30 mouse cellular contexts compared by ENCODE assay signal in genomic region chr2:91980245-91980644, GRCm38 (mm10). TPM values are rescaled to one million over a fixed set of nuclear protein-coding genes. Genes with fewer than 3 reads are reported as not detected.
DNase-seq lines count a peak whose midpoint lies in the region; ATAC-seq lines count a peak whose summit lies in the region.
"Had no signal": no experiment of that assay in that cellular context is flagged by ENCODE, and none has a peak within 500 bp of the region (broad histone marks: within the 10 kb centered on the region; RNA-seq: fewer than 3 reads in every experiment).

No protein-coding gene starts in this region.

- peaks cover 32% of the 10 kb centered on the region for H3K27me3 ChIP-seq in forebrain, embryonic 12.5 days
- peaks cover 19% of the 10 kb centered on the region for H3K27me3 ChIP-seq in forebrain, embryonic 11.5 days (ENCODE audit: control insufficient read depth, insufficient read depth, low read length)
- H3K27me3 ChIP-seq in hindbrain, embryonic 11.5 days (ENCODE audit: control insufficient read depth, insufficient read depth, low read length) = peaks cover 26% of the 10 kb centered on the region
- peaks cover 35% of the 10 kb centered on the region for H3K27me3 ChIP-seq in hindbrain, embryonic 13.5 days
- peaks cover 20% of the 10 kb centered on the region for H3K27me3 ChIP-seq in neural tube, embryonic 15.5 days (replicated peaks)

- H3K9me3 ChIP-seq in forebrain, embryonic 12.5 days = no peaks in the 10 kb centered on the region
- H3K9me3 ChIP-seq in forebrain, embryonic 11.5 days (ENCODE audit: control insufficient read depth, low read length) = no peaks in the 10 kb centered on the region
- H3K9me3 ChIP-seq in hindbrain, embryonic 11.5 days (ENCODE audit: control insufficient read depth, low read length) = no peaks in the 10 kb centered on the region
- no peaks in the 10 kb centered on the region for H3K9me3 ChIP-seq in hindbrain, embryonic 13.5 days
- H3K9me3 ChIP-seq in neural tube, embryonic 15.5 days (replicated peaks) = no peaks in the 10 kb centered on the region
- H3K9me3 ChIP-seq: heart, embryonic 12.5 days; hindbrain, embryonic 10.5 days; limb, embryonic 13.5 days; lung, embryonic 15.5 days; midbrain, embryonic 12.5 days had no signal

- no peaks in the 10 kb centered on the region for H3K36me3 ChIP-seq in forebrain, embryonic 12.5 days (replicated peaks)
- H3K36me3 ChIP-seq in forebrain, embryonic 11.5 days (ENCODE audit: control insufficient read depth, insufficient read depth, low read length) = no peaks in the 10 kb centered on the region
- H3K36me3 ChIP-seq in hindbrain, embryonic 11.5 days (ENCODE audit: control insufficient read depth, insufficient read depth, low read length) = no peaks in the 10 kb centered on the region
- no peaks in the 10 kb centered on the region for H3K36me3 ChIP-seq in hindbrain, embryonic 13.5 days
- H3K36me3 ChIP-seq in neural tube, embryonic 15.5 days = no peaks in the 10 kb centered on the region
- H3K36me3 ChIP-seq: hindbrain, embryonic 10.5 days; midbrain, embryonic 12.5 days had no signal

- no peak overlapping the region for H3K9ac ChIP-seq in forebrain, embryonic 12.5 days
- no peak overlapping the region for H3K9ac ChIP-seq in forebrain, embryonic 11.5 days (ENCODE audit: low read length)
- H3K9ac ChIP-seq in hindbrain, embryonic 11.5 days (ENCODE audit: low read depth, low read length) = no peak overlapping the region
- H3K9ac ChIP-seq in hindbrain, embryonic 13.5 days = no peak overlapping the region
- no peak overlapping the region for H3K9ac ChIP-seq in neural tube, embryonic 15.5 days (replicated peaks)
- H3K9ac ChIP-seq: limb, embryonic 13.5 days; lung, embryonic 15.5 days; midbrain, embryonic 12.5 days had no signal

- no peak overlapping the region for H3K4me2 ChIP-seq in forebrain, embryonic 12.5 days
- H3K4me2 ChIP-seq in forebrain, embryonic 11.5 days (ENCODE audit: low read depth, low read length, severe bottlenecking) = no peak overlapping the region
- H3K4me2 ChIP-seq in hindbrain, embryonic 11.5 days (replicated peaks; ENCODE audit: low read depth, low read length) = no peak overlapping the region
- no peak overlapping the region for H3K4me2 ChIP-seq in hindbrain, embryonic 13.5 days
- no peak overlapping the region for H3K4me2 ChIP-seq in neural tube, embryonic 15.5 days
- H3K4me2 ChIP-seq: heart, embryonic 12.5 days; limb, embryonic 13.5 days; liver, embryonic 11.5 days; lung, embryonic 15.5 days; midbrain, embryonic 12.5 days had no signal

- no peak for DNase-seq in forebrain, embryonic 11.5 days (ENCODE audit: low spot score)
- DNase-seq in hindbrain, embryonic 11.5 days (ENCODE audit: low spot score) = no peak
- peak; percentile 42 for DNase-seq in neural tube, embryonic 10.5 days (ENCODE audit: extremely low spot score, low spot score)
- no peak for DNase-seq in left cerebral cortex, adult 9 months (ENCODE audit: low spot score in 2 of 2)
- DNase-seq: adrenal gland, postnatal 10 days; cerebellum, adult 8-10 months; cerebellum, postnatal 36 days; gastrocnemius, postnatal 25 days; heart, adult 18-20 months; heart, postnatal 14 days; kidney, adult 9 months; kidney, postnatal 25 days; right cerebral cortex, postnatal 14 days; thymus, postnatal 4 days had no signal

- H3K4me1 ChIP-seq in forebrain, embryonic 12.5 days = peaks cover 53% of the 10 kb centered on the region
- peaks cover 15% of the 10 kb centered on the region for H3K4me1 ChIP-seq in forebrain, embryonic 11.5 days (replicated peaks; ENCODE audit: control insufficient read depth, insufficient read depth, low read length)
- H3K4me1 ChIP-seq in hindbrain, embryonic 11.5 days (replicated peaks; ENCODE audit: control insufficient read depth, insufficient read depth, low read length) = peaks cover 13% of the 10 kb centered on the region
- peaks cover 44% of the 10 kb centered on the region for H3K4me1 ChIP-seq in hindbrain, embryonic 13.5 days (replicated peaks)
- peaks cover 36% of the 10 kb centered on the region for H3K4me1 ChIP-seq in neural tube, embryonic 15.5 days

- no peak for ATAC-seq in forebrain, embryonic 12.5 days (ENCODE audit: low FRiP score)
- no peak for ATAC-seq in forebrain, embryonic 11.5 days (replicated peaks; ENCODE audit: low FRiP score)
- ATAC-seq in hindbrain, embryonic 11.5 days (ENCODE audit: low FRiP score) = peak; percentile 25; the same call in 1 of the 2 replicates
- ATAC-seq in hindbrain, embryonic 13.5 days (ENCODE audit: low FRiP score) = no peak
- ATAC-seq in neural tube, embryonic 15.5 days (ENCODE audit: low FRiP score) = no peak
- ATAC-seq: hindbrain, postnatal 0 days; intestine, postnatal 0 days; Patski had no signal

- 0 out of 2 replicates have a peak overlapping the region, but pooled peaks have one; percentile 13 for H3K27ac ChIP-seq in forebrain, embryonic 12.5 days
- no peak overlapping the region for H3K27ac ChIP-seq in forebrain, embryonic 11.5 days (ENCODE audit: low read depth, low read length)
- no peak overlapping the region for H3K27ac ChIP-seq in hindbrain, embryonic 11.5 days (ENCODE audit: low read depth, low read length)
- H3K27ac ChIP-seq in hindbrain, embryonic 13.5 days = no peak overlapping the region
- no peak overlapping the region for H3K27ac ChIP-seq in neural tube, embryonic 15.5 days (replicated peaks)
- H3K27ac ChIP-seq: hindbrain, postnatal 0 days; limb, embryonic 13.5 days; lung, embryonic 15.5 days; midbrain, embryonic 12.5 days had no signal

- H3K4me3 ChIP-seq in forebrain, embryonic 12.5 days (replicated peaks) = no peak overlapping the region
- H3K4me3 ChIP-seq in forebrain, embryonic 11.5 days (ENCODE audit: low read depth, low read length) = no peak overlapping the region
- H3K4me3 ChIP-seq in hindbrain, embryonic 11.5 days (ENCODE audit: low read depth, low read length) = no peak overlapping the region
- no peak overlapping the region for H3K4me3 ChIP-seq in hindbrain, embryonic 13.5 days
- no peak overlapping the region for H3K4me3 ChIP-seq in neural tube, embryonic 15.5 days (replicated peaks)
- H3K4me3 ChIP-seq: erythroblast, embryonic 14.5 days; heart, embryonic 12.5 days; hindbrain, embryonic 10.5 days; limb, embryonic 13.5 days; lung, embryonic 15.5 days; midbrain, embryonic 12.5 days had no signal

- WGBS in forebrain, embryonic 12.5 days = 7% methylated on average over 4 of the region's 4 CpGs
- WGBS in forebrain, embryonic 11.5 days = 22% methylated on average over 4 of the region's 4 CpGs
- 13% methylated on average over 4 of the region's 4 CpGs for WGBS in hindbrain, embryonic 11.5 days
- 3% methylated on average over 4 of the region's 4 CpGs for WGBS in hindbrain, embryonic 13.5 days
- WGBS in neural tube, embryonic 15.5 days = 6% methylated on average over 4 of the region's 4 CpGs

RNA-seq across cellular contexts. Expression of gene Dgkz, which starts 4.6 kb away (rescaled TPM):
- polyA plus RNA-seq in forebrain, embryonic 12.5 days (2016; fragmentation: Nextera tagmentation; extraction: Ambion mirVana) = 24.4 and 28.5 TPM in 2 replicates
- polyA plus RNA-seq in forebrain, embryonic 11.5 days (2014; fragmentation: Nextera tagmentation; extraction: Ambion mirVana) = 32.7 and 35.9 TPM in 2 replicates
- polyA plus RNA-seq in hindbrain, embryonic 11.5 days (2014; fragmentation: Nextera tagmentation; extraction: Ambion mirVana) = 24.1 and 28.9 TPM in 2 replicates
- 25.0 and 26.0 TPM in 2 replicates for polyA plus RNA-seq in hindbrain, embryonic 13.5 days (2015; fragmentation: Nextera tagmentation; extraction: Ambion mirVana)
- polyA plus RNA-seq in neural tube, embryonic 15.5 days (2015; fragmentation: Nextera tagmentation; extraction: Ambion mirVana) = 34.8 and 45.9 TPM in 2 replicates

RNA-seq across cellular contexts. Expression of gene Gm9821, which starts 34.7 kb away (rescaled TPM):
- 0.46 and 0.52 TPM in 2 replicates for polyA plus RNA-seq in forebrain, embryonic 12.5 days (2016; fragmentation: Nextera tagmentation; extraction: Ambion mirVana)
- polyA plus RNA-seq in forebrain, embryonic 11.5 days (2014; fragmentation: Nextera tagmentation; extraction: Ambion mirVana) = 0.36 and 0.90 TPM in 2 replicates
- polyA plus RNA-seq in hindbrain, embryonic 11.5 days (2014; fragmentation: Nextera tagmentation; extraction: Ambion mirVana) = 0.27 and 0.37 TPM in 2 replicates
- 0.13 and 0.25 TPM in 2 replicates for polyA plus RNA-seq in hindbrain, embryonic 13.5 days (2015; fragmentation: Nextera tagmentation; extraction: Ambion mirVana)
- polyA plus RNA-seq in neural tube, embryonic 15.5 days (2015; fragmentation: Nextera tagmentation; extraction: Ambion mirVana) = 0.24 and 0.57 TPM in 2 replicates
- polyA plus RNA-seq: erythroblast, embryonic 14.5 days; small intestine, adult 2 months; testis, adult 2 months had no signal

RNA-seq across cellular contexts. Expression of gene Creb3l1, which starts 44.1 kb away (rescaled TPM):
- 1.4 and 1.5 TPM in 2 replicates for polyA plus RNA-seq in forebrain, embryonic 12.5 days (2016; fragmentation: Nextera tagmentation; extraction: Ambion mirVana)
- polyA plus RNA-seq in forebrain, embryonic 11.5 days (2014; fragmentation: Nextera tagmentation; extraction: Ambion mirVana) = 1.7 and 2.3 TPM in 2 replicates
- polyA plus RNA-seq in hindbrain, embryonic 11.5 days (2014; fragmentation: Nextera tagmentation; extraction: Ambion mirVana) = 2.0 and 2.2 TPM in 2 replicates
- polyA plus RNA-seq in hindbrain, embryonic 13.5 days (2015; fragmentation: Nextera tagmentation; extraction: Ambion mirVana) = 1.3 and 2.4 TPM in 2 replicates
- polyA plus RNA-seq in neural tube, embryonic 15.5 days (2015; fragmentation: Nextera tagmentation; extraction: Ambion mirVana) = 3.4 and 5.2 TPM in 2 replicates

RNA-seq across cellular contexts. Expression of gene Mdk, which starts 48.1 kb away (rescaled TPM):
- 834 and 889 TPM in 2 replicates for polyA plus RNA-seq in forebrain, embryonic 12.5 days (2016; fragmentation: Nextera tagmentation; extraction: Ambion mirVana)
- polyA plus RNA-seq in forebrain, embryonic 11.5 days (2014; fragmentation: Nextera tagmentation; extraction: Ambion mirVana) = 1,095 and 1,130 TPM in 2 replicates
- 960 and 984 TPM in 2 replicates for polyA plus RNA-seq in hindbrain, embryonic 11.5 days (2014; fragmentation: Nextera tagmentation; extraction: Ambion mirVana)
- polyA plus RNA-seq in hindbrain, embryonic 13.5 days (2015; fragmentation: Nextera tagmentation; extraction: Ambion mirVana) = 313 and 316 TPM in 2 replicates
- 161 and 243 TPM in 2 replicates for polyA plus RNA-seq in neural tube, embryonic 15.5 days (2015; fragmentation: Nextera tagmentation; extraction: Ambion mirVana)

RNA-seq across cellular contexts. Expression of gene Chrm4, which starts 53.2 kb away (rescaled TPM):
- 0.31 and 0.72 TPM in 2 replicates for polyA plus RNA-seq in forebrain, embryonic 12.5 days (2016; fragmentation: Nextera tagmentation; extraction: Ambion mirVana)
- 0.47 and 0.56 TPM in 2 replicates for polyA plus RNA-seq in forebrain, embryonic 11.5 days (2014; fragmentation: Nextera tagmentation; extraction: Ambion mirVana)
- 0.20 and 0.42 TPM in 2 replicates for polyA plus RNA-seq in hindbrain, embryonic 11.5 days (2014; fragmentation: Nextera tagmentation; extraction: Ambion mirVana)
- polyA plus RNA-seq in hindbrain, embryonic 13.5 days (2015; fragmentation: Nextera tagmentation; extraction: Ambion mirVana) = 1.0 and 1.1 TPM in 2 replicates
- 1.4 and 1.5 TPM in 2 replicates for polyA plus RNA-seq in neural tube, embryonic 15.5 days (2015; fragmentation: Nextera tagmentation; extraction: Ambion mirVana)
- polyA plus RNA-seq: lung, embryonic 15.5 days; Patski; stomach, embryonic 14.5 days had no signal
